Mouse (Mus musculus) ES-E14 (cell line): ENCODE results near the gene Tmem189.

Source experiments
- MAFK ChIP-seq: IDR thresholded peaks from 2 replicates; pipeline ENCODE4 v1.6.1; 2014; ENCODE audit warnings: mild to moderate bottlenecking, low read depth, low read length, inconsistent platforms; ENCODE audit not compliant: insufficient read depth
- ZNF384 ChIP-seq: IDR thresholded peaks from 2 replicates; pipeline ENCODE4 v1.6.1; 2012; ENCODE audit warnings: low read depth, low read length, inconsistent platforms

GRCm38 (mm10) chr2:167669398-167669797 is 20.2 kb downstream of the Tmem189 start:
- TF ChIP-seq ZNF384 (no peak), MAFK (no peak)
